In the genomic region with DNA sequence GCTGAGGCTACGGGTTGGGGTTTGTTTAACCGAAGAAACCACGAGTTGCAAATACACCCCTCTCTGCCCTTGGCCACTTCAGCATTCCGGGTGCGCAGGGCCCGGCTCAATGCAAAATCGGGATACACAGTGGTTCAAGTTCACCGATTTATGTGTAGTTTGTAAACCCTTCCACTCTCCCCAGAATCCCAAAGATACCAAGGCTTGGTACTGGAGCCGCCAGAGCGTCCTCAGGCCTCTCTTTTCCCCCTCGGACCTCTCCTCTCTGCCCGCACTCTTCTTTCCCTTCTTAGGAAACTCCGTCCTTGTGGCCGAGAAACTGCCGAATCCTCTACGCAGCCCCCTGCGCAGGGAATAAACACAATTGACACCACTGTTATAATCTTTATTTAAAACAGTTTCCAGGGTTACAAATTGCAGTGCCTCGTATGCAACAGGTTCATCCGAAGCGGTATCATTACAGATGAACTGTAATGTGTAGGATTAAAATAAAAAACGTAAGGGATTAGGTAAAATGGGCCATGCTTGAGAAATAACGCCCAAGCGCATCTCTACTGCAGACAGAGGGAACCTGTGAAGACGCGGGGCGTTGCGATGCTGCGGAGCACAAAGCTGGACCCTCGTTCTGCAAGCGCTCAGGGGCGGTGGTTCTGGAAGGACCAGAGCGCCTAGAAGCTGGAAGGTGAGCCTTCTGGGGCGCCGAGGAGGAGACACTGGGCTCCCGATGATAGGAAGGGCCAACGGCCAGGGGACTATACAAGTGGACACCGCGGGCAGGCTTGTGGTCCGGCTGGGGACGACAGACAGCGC, we compare ENCODE assay signal across 21 mouse cellular contexts. TPM values are rescaled to one million over a fixed set of nuclear protein-coding genes. Genes with fewer than 3 reads are reported as not detected.
DNase-seq lines count a peak whose midpoint lies in the region; ATAC-seq and TF ChIP-seq lines count a peak whose summit lies in the region.
"Had no signal": no experiment of that assay in that cellular context is flagged by ENCODE, and none has a peak within 500 bp of the region (broad histone marks: within the 10 kb centered on the region; RNA-seq: fewer than 3 reads in every experiment).

No protein-coding gene starts in this region.

- H3K27ac ChIP-seq in forebrain, embryonic 13.5 days = peak overlapping the region; percentile 40
- peak overlapping the region; percentile 77 for H3K27ac ChIP-seq in midbrain, embryonic 13.5 days
- H3K27ac ChIP-seq: hindbrain, embryonic 14.5 days; kidney, postnatal 0 days; liver, embryonic 13.5 days had no signal

- no peak for ATAC-seq in forebrain, embryonic 13.5 days
- ATAC-seq in midbrain, embryonic 13.5 days = no peak

- H3K36me3 ChIP-seq in E14TG2a.4 (ENCODE audit: insufficient read depth, low read length) = no peaks in the 10 kb centered on the region
- no peaks in the 10 kb centered on the region for H3K36me3 ChIP-seq in forebrain, embryonic 13.5 days (ENCODE audit: poor library complexity, severe bottlenecking)
- no peaks in the 10 kb centered on the region for H3K36me3 ChIP-seq in midbrain, embryonic 13.5 days
- H3K36me3 ChIP-seq: G1E; liver, embryonic 13.5 days had no signal

- H3K4me3 ChIP-seq in E14TG2a.4 (replicated peaks; ENCODE audit: low read length) = 0 out of 2 replicates have a peak overlapping the region, but pooled peaks have one; percentile 29
- H3K4me3 ChIP-seq in forebrain, embryonic 13.5 days = peak overlapping the region; percentile 12
- peak overlapping the region; percentile 24; the same call in 1 of the 2 replicates for H3K4me3 ChIP-seq in midbrain, embryonic 13.5 days (replicated peaks)
- H3K4me3 ChIP-seq: liver, embryonic 13.5 days had no signal

- peak overlapping the region; percentile 53 for H3K4me2 ChIP-seq in forebrain, embryonic 13.5 days
- H3K4me2 ChIP-seq in midbrain, embryonic 13.5 days (replicated peaks) = peak overlapping the region; percentile 43
- H3K4me2 ChIP-seq: hindbrain, embryonic 14.5 days; liver, embryonic 13.5 days had no signal

- H3K9ac ChIP-seq in forebrain, embryonic 13.5 days = 0 out of 2 replicates have a peak overlapping the region, but pooled peaks have one; percentile 34
- 0 out of 2 replicates have a peak overlapping the region, but pooled peaks have one; percentile 4 for H3K9ac ChIP-seq in midbrain, embryonic 13.5 days (replicated peaks)
- H3K9ac ChIP-seq: hindbrain, embryonic 14.5 days; liver, embryonic 13.5 days had no signal

- intact Hi-C loops in left cerebral cortex, postnatal 36 days (cut with DNase I) = loop anchor here (5.0 kb wide), 1 partner anchor 190 kb away; no protein-coding TSS in a partner anchor

- peaks cover 85% of the 10 kb centered on the region for H3K27me3 ChIP-seq in E14TG2a.4 (ENCODE audit: insufficient read depth, low read length)
- peaks cover 87% of the 10 kb centered on the region for H3K27me3 ChIP-seq in forebrain, embryonic 13.5 days
- H3K27me3 ChIP-seq in midbrain, embryonic 13.5 days = peaks cover 88% of the 10 kb centered on the region

- WGBS in forebrain, embryonic 13.5 days = 4% methylated on average over 41 of the region's 41 CpGs
- WGBS in midbrain, embryonic 13.5 days = 1% methylated on average over 41 of the region's 41 CpGs

- H3K9me3 ChIP-seq in E14TG2a.4 (ENCODE audit: low read length) = peaks cover 23% of the 10 kb centered on the region
- H3K9me3 ChIP-seq in forebrain, embryonic 13.5 days (replicated peaks) = no peaks in the 10 kb centered on the region
- H3K9me3 ChIP-seq in midbrain, embryonic 13.5 days = no peaks in the 10 kb centered on the region
- H3K9me3 ChIP-seq: G1E; liver, embryonic 13.5 days had no signal

- DNase-seq in embryo, embryonic 10.5 days (ENCODE audit: low spot score) = peak; percentile 62
- no peak for DNase-seq in yolk sac, embryonic 10.5 days (ENCODE audit: low spot score)
- DNase-seq in left cerebral cortex, postnatal 36 days (ENCODE audit: low spot score in 2 of 2) = no peak
- DNase-seq in right cerebral cortex, postnatal 4 days = no peak
- no peak for DNase-seq in heart, adult 18-20 months
- DNase-seq: adrenal gland, postnatal 36 days; B cell, adult 2 months; cerebellum, postnatal 10 days; heart, adult 11 months; layer of hippocampus, adult 9-11 months; liver, embryonic 13.5 days; lung, postnatal 14 days; thymus, adult 2 months had no signal

- H3K4me1 ChIP-seq in E14TG2a.4 (replicated peaks; ENCODE audit: low read depth, low read length) = peaks cover 37% of the 10 kb centered on the region
- H3K4me1 ChIP-seq in forebrain, embryonic 13.5 days = peaks cover 30% of the 10 kb centered on the region
- H3K4me1 ChIP-seq in midbrain, embryonic 13.5 days (replicated peaks) = peaks cover 10% of the 10 kb centered on the region
- H3K4me1 ChIP-seq: liver, embryonic 13.5 days had no signal

- TF ChIP-seq CTCF in E14TG2a.4 (conservative IDR thresholded peaks at IDR 0.05; ENCODE audit: low read length) = no peak

RNA-seq across cellular contexts. Expression of gene Six3, which starts 5.6 kb away (rescaled TPM):
- 18.2 and 22.4 TPM in 2 replicates for polyA plus RNA-seq in forebrain, embryonic 13.5 days (2015; fragmentation: Nextera tagmentation; extraction: Ambion mirVana)
- 15.6 and 21.9 TPM in 2 replicates for polyA plus RNA-seq in midbrain, embryonic 13.5 days (2015; fragmentation: Nextera tagmentation; extraction: Ambion mirVana)
- total RNA-seq in left cerebral cortex, postnatal 36 days (2021) = 1 to 10 TPM; 2.1 to 6.1 TPM
- not detected for total RNA-seq in heart, adult 18-20 months (2021)
- total RNA-seq: adrenal gland, postnatal 36 days had no signal
- polyA plus RNA-seq: G1E; heart, embryonic 16.5 days; hindbrain, embryonic 14.5 days; kidney, postnatal 0 days; liver, embryonic 13.5 days; neural tube, embryonic 14.5 days had no signal
